In genomic region chr2:3332484-3333242, GRCm38 (mm10) we compare ENCODE assay signal across 8 mouse cellular contexts. TPM values are rescaled to one million over a fixed set of nuclear protein-coding genes. Genes with fewer than 3 reads are reported as not detected.
DNase-seq lines count a peak whose midpoint lies in the region; ATAC-seq and TF ChIP-seq lines count a peak whose summit lies in the region.

TSS of gene Rpp38 (minus strand) at chr2:3332643.

- peaks cover 2% of the 10 kb centered on the region; the same call in 1 of the 2 replicates for H3K4me1 ChIP-seq in cortical plate, adult 2 months (ENCODE audit: control insufficient read depth, insufficient read depth, low read length)

- peak within 1 kb of the TSS; percentile 51 for H3K4me3 ChIP-seq in cortical plate, adult 2 months (ENCODE audit: insufficient read depth, low read length)

- peak; percentile 83 for ATAC-seq in activated CD4-positive, CD25-positive, alpha-beta regulatory T cell, adult 4 months
- ATAC-seq in inflammation-experienced regulatory T-cells, adult 6 months: peak; percentile 84
- peak; percentile 79 for ATAC-seq in megakaryocyte-erythroid progenitor cell, adult 5-6 weeks (replicated peaks; ENCODE audit: low FRiP score, low TSS enrichment, poor library complexity, severe bottlenecking)

- TF ChIP-seq POLR2A in cortical plate, adult 2 months (IDR thresholded peaks at IDR 0.05; ENCODE audit: extremely low read depth, insufficient read depth, low read length): peak; percentile 67; the same call in 1 of the 2 replicates

- peak; percentile 89 for DNase-seq in gastrocnemius, postnatal 10 days
- DNase-seq in left cerebral cortex, postnatal 10 days (ENCODE audit: extremely low spot score in 1 of 2, low spot score in 2 of 2): peak; percentile 97 to 99
- DNase-seq in right cerebral cortex, postnatal 25 days: peak; percentile 99
- DNase-seq in urinary bladder, postnatal 4 days (ENCODE audit: low spot score in 2 of 2): peak; percentile 96

- no peak for TF ChIP-seq CTCF in cortical plate, adult 2 months (IDR thresholded peaks at IDR 0.05; ENCODE audit: extremely low read depth, insufficient read depth, low read length)

- intact Hi-C loops in left cerebral cortex, postnatal 10 days (cut with DNase I): loop anchor here (2.0 kb wide), 1 partner anchor 214 kb away; no protein-coding TSS in a partner anchor

- peak within 1 kb of the TSS; percentile 83 for H3K27ac ChIP-seq in cortical plate, adult 2 months (ENCODE audit: insufficient read depth, low read length)

RNA-seq across cellular contexts. Expression of gene Rpp38, which starts in this region (rescaled TPM):
- polyA plus RNA-seq in activated CD4-positive, CD25-positive, alpha-beta regulatory T cell, adult 4 months (2017; shearing (Covaris generic)): 10 to 100 TPM; 19.0 to 21.7 TPM
- 11.0 and 11.7 TPM in 2 replicates for polyA plus RNA-seq in cortical plate, adult 2 months (2012; rRNA removed)
- 1 to 10 TPM; 6.2 to 9.1 TPM for total RNA-seq in gastrocnemius, postnatal 10 days (2021)
- polyA plus RNA-seq in inflammation-experienced regulatory T-cells, adult 6 months (2017; shearing (Covaris generic)): 10 to 100 TPM; 12.1 to 27.4 (median 20.1) TPM
- 1 to 10 TPM; 7.3 to 8.0 TPM for total RNA-seq in left cerebral cortex, postnatal 10 days (2021)
- 19.1 and 25.5 TPM in 2 replicates for total RNA-seq in megakaryocyte-erythroid progenitor cell, adult 5-6 weeks (2014; fragmentation: Nextera tagmentation)
- 12.3 and 15.4 TPM in 2 replicates for total RNA-seq in megakaryocyte-erythroid progenitor cell, adult 5-6 weeks (2017)

Comparison
In these comparisons a context has a peak if more than half of its experiments do, and no peak if none do; other contexts are left out.
1. Peak in every context shown above with its lines: DNase-seq, ATAC-seq, H3K4me3 ChIP-seq and H3K27ac ChIP-seq.